Mouse (Mus musculus): Measurements from ENCODE around the gene Ino80.

The Ino80 gene

GRCm38 (mm10) chr2:119323866-119324575 lies 153.5 kb downstream of the Ino80 start:
- ATAC-seq (ENCODE audit: low TSS enrichment), result no peak
